Mouse (Mus musculus): Measurements from ENCODE around the gene Lin52.
"Not testable (repeated sequence)": the region's sequence is repeated elsewhere in the genome, so short reads cannot be mapped to it uniquely, and the experiment has no call there.

Lin52 gene

DNA sequence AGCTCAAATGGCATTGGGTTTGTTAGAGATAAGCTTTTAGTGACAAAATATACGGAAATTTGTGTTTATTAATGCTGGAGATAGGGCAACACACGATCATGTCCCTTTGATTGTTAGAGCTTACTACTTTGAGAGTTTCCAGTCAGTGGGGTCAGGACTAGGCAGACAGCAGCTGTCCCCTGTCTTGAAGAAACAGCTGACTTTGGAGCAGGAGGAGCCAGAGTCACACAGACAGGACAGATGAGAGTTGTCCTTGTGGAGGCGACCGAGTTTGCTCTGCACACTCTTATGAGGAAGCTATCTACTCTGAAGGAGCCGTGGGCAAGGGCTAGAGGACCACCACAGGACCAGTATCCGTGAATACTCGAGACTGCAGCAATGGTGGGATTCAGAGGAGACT, 27.7 kb downstream of the Lin52 start:
- DNase-seq: no peak

GRCm38 (mm10) chr12:84481251-84481650, 30.0 kb downstream of the Lin52 start:
- DNase-seq: no peak

DNA sequence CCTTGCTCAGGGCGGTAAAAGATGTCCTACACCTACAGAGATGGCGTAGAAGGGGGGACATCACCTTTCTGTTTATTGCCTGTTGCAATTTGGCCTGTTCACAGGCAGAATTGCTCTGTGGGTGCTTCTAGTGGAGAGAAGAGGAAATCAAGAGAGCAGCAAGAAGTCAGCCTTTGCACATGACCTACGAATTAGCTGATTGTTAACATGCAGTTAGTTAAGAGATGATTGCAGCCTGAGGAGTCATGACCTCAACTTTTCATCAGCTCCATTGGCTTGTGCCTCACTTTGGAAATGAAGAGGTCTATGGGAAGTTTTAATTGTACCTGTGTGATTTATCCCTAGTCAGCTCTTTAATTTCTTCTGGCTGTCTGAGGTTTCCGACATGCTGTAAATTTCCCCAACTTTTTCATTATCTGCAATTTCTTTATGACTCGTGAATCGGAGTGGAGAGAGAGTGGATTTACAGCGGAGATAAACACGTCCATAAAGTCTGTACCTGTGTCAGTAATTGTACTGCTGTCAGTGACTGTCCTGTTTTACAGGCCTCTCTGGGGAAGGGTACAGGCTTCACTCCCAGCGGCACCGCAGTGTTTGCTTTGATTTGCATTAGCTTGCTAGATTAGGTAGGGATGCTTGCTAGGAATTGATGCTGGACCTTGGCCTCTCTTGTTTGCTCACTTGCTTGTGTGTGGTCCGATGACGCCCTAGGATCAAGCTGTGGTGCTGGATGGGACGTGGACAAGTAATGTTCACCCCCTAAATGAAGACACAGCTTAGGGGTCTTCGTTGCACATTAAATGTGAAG, 31.8 kb downstream of the Lin52 start:
- DNase-seq: no peak

GRCm38 (mm10) chr12:84487324-84488056, 36.3 kb downstream of the Lin52 start:
- peak; percentile 12 for DNase-seq

DNA sequence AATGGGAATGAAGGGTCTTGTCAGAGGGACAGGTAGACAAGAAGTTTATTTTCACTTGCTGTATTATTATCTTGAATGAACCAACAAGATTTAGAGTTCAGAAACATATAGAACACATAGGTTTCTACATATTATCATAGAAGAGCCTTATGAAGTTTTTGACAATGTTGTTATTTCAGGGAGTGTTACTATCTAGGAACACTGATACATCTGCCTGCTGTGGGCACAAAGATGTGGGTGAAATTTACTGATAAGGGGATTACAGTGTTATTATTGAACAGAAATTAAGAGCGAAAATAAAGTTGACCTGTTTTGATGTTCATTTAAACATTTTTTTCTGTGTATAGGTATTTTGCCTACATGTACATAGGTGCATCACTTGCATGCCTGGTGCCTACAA, 45.6 kb downstream of the Lin52 start:
- no peak for DNase-seq

DNA sequence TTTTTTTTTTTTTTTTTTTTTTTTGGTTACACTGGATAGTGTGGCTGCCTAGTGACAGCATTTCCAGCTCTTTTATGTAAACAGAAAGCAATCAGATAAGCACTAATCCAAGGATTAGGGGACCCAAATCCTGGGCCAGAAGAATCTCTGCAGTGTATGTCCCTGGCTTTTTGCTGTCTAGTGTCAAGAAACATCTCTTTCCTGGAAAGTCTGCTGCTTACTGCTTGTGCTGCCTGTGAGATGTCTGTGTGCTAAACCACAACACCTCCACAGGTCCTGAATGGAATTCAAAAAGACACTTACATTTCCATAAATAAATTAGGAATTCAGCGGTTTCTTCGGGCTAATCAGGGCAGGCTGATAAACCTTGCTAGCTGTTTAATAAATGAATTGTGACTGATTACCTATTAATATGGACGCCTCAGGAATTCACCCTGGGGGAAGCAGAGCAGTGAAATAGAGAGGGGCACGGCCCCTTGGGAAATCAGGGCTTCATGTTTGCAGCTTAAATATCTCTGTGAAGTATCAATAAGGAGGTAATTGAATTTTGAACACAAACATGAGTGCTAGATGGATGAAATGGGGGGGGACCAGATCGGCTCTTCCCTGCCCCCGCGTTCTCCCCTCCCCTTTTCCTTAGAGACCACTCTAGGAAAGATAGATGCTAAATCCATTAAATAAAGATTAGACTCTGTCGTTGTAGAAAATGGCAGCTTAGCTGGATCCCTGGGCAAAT, 49.5 kb downstream of the Lin52 start:
- DNase-seq: no peak

GRCm38 (mm10) chr12:84501278-84501677, 50.1 kb downstream of the Lin52 start:
- DNase-seq: no peak

GRCm38 (mm10) chr12:84506856-84507255, 55.6 kb downstream of the Lin52 start:
- peak; percentile 72 for DNase-seq

DNA sequence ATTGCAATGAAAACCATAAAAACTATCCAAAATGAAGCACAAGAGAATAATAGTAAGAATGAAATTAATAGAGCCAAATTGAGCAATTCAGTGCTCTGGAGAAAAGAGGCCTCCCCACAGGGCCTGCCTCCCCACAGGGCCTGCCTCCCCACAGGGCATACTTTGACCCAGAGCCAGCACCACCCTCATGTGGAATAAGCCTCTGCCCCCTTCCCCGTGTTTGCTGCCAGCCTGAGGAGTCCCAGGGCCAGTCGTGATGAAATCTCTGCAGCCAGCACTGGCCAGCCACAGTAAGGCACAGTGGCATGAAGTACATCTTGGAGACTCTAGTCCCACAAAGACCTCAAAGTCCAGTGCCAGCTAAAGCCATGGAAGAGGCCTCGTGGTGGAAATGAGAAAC, 60.8 kb downstream of the Lin52 start:
- no peak for DNase-seq

DNA sequence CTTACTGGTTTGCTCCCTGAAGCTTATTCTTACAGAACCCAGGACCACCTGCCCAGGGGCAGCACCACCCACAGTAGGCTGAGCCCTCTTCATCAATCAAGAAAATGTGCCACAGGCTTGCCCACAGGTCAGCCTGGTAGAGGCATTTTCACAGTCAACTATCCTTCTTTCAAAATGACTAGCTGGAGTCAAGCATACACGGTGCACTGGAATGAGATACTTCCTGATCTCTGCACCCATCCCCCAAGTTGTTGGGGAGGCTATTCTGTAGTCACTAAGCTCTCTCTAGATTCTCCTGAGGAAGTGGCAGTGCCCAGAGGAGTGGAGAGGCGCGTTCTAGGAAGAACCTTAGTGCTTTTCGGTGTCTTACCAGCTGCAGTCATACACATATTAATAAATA, 64.3 kb downstream of the Lin52 start:
- no peak for DNase-seq

DNA sequence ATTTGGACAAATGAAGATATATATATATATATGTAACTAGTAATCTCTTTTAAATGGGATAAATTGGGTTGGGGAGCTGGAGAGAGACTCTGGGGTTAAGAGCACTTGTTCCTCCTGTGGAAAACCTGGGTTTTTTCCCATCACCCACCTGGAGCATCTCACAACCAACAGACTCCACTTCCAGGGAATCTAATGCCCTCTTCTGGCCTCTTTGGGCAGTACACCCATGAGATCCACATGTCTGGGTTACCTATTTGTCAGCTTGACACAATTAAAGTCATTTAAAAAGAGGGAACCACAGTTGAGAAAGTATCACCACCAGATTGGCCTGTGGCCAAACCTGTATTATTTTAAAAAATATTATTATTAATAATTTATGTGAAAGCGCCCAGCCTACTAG, 65.4 kb downstream of the Lin52 start:
- DNase-seq: no peak

GRCm38 (mm10) chr12:84518018-84518417, 66.8 kb downstream of the Lin52 start:
- DNase-seq: no peak

- DNase-seq: no peak
Observed at GRCm38 (mm10) chr12:84523728-84524127, 72.5 kb downstream of the Lin52 start.

GRCm38 (mm10) chr12:84524147-84525050, 73.2 kb downstream of the Lin52 start:
- DNase-seq: no peak

DNA sequence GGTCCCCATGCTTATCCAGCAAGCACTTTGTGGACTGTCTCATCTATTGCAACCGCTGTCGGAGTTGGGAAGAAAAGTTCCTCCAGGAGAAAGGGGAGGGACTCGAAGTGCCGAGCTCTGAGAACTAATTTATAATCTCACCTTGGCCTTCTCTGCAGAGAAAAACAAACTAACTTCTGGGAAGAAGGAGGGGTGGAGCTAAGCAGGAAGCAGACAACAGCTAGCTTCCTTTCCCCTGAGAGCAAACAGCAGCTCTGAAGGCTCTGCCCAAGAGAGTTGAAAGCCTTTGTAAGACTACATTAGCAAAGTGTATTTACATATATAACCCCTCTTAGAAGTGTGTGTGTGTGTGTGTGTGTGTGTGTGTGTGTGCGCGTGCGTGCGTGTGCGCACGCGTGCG, 74.2 kb downstream of the Lin52 start:
- DNase-seq: no peak

GRCm38 (mm10) chr12:84530426-84530825, 79.2 kb downstream of the Lin52 start:
- DNase-seq: no peak

DNA sequence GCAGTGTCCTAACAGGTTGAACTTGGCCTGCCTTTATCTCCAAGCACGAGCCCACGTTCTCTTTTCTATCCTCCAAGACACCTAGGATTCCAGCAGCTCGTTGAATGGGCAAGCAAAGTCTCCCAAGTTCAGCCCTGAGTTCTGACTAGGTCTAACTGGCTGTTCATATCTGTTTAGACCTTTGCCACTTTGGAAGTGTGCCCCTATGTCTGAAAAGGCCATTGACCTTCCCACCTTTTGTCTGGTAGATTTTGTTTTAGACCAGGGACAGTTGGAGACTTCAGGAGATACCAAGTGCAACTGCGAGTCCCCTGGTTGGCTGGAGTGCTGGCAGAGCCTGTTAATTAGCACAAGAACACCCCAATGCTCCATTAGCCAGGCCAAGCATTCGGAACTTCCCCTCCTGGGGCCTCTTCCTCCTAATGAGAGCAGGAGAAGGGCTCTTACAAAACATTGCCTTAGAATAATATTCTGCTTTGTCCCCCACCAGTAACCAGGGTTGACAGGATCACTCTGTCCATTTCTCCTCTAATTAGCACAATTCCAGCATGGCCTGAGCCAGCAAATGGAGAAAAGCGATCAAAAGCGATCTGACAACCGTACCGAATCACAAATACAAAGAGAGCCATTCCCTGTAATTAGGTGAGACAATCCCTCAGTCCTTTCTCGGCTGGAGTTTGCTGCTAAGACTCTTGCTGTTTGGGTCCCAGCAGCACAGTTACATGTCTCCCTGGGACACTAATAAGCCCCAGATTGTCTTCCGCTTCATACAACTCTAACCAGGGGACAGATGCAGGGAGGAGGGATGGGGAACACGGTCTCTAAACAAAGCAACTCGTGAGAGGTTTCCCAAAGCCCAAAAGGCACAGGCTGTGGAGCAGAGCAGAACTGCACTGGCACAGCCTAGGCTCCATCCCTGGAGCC, 80.9 kb downstream of the Lin52 start:
- peak; percentile 69 for DNase-seq

DNA sequence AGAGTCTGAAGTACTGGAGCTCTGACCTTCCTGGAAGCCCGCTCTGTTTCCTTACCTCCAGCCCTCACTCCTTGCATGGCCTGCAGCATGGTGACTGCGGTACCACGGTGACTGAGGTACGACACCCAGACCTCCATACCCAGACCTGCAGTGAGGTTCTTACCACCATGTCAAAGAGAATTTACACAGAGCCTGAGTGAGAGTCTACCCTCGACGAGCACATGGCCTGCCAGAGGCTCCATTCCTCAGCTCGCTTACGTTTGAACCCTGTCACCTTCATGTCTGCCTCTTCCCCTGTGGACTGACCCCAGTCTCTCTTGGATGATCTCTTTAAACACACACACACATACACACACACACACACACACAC, 81.6 kb downstream of the Lin52 start:
- DNase-seq: no peak

- no peak for DNase-seq
Observed at GRCm38 (mm10) chr12:84533706-84534486, 82.7 kb downstream of the Lin52 start.

GRCm38 (mm10) chr12:84539537-84539936, 88.3 kb downstream of the Lin52 start:
- not testable (repeated sequence) for DNase-seq

Data from layer of hippocampus, adult 9-11 months (tissue).